30 mouse cellular contexts compared by ENCODE assay signal in genomic region chr13:118395803-118396202, GRCm38 (mm10). TPM values are rescaled to one million over a fixed set of nuclear protein-coding genes. Genes with fewer than 3 reads are reported as not detected.
"Had no signal": no experiment of that assay in that cellular context is flagged by ENCODE, and none has a peak within 500 bp of the region (broad histone marks: within the 10 kb centered on the region; RNA-seq: fewer than 3 reads in every experiment).

No protein-coding gene starts in this region.

- H3K27ac ChIP-seq: embryonic facial prominence, embryonic 12.5 days; embryonic facial prominence, embryonic 13.5 days; embryonic facial prominence, embryonic 15.5 days; forebrain, embryonic 10.5 days; forebrain, embryonic 12.5 days; forebrain, embryonic 13.5 days; forebrain, embryonic 15.5 days; gastrocnemius, adult 2 months; heart, adult 2 months had no signal

- H3K9me3 ChIP-seq: embryonic facial prominence, embryonic 12.5 days; embryonic facial prominence, embryonic 13.5 days; embryonic facial prominence, embryonic 15.5 days; forebrain, embryonic 10.5 days; forebrain, embryonic 12.5 days; forebrain, embryonic 13.5 days; forebrain, embryonic 15.5 days had no signal

- H3K9ac ChIP-seq: embryonic facial prominence, embryonic 12.5 days; embryonic facial prominence, embryonic 13.5 days; embryonic facial prominence, embryonic 15.5 days; forebrain, embryonic 12.5 days; forebrain, embryonic 13.5 days; forebrain, embryonic 15.5 days; forebrain, postnatal 0 days had no signal

- H3K27me3 ChIP-seq: embryonic facial prominence, embryonic 12.5 days; embryonic facial prominence, embryonic 13.5 days; embryonic facial prominence, embryonic 15.5 days; forebrain, embryonic 12.5 days; forebrain, embryonic 13.5 days; forebrain, embryonic 15.5 days had no signal

- ATAC-seq: forebrain, embryonic 13.5 days; forebrain, embryonic 14.5 days; forebrain, embryonic 15.5 days; forebrain, embryonic 16.5 days; forebrain, postnatal 0 days had no signal

- H3K4me2 ChIP-seq: embryonic facial prominence, embryonic 12.5 days; embryonic facial prominence, embryonic 13.5 days; embryonic facial prominence, embryonic 15.5 days; forebrain, embryonic 12.5 days; forebrain, embryonic 13.5 days; forebrain, embryonic 15.5 days had no signal

- H3K4me1 ChIP-seq: embryonic facial prominence, embryonic 12.5 days; embryonic facial prominence, embryonic 15.5 days; forebrain, embryonic 10.5 days; forebrain, embryonic 12.5 days; forebrain, embryonic 13.5 days; forebrain, embryonic 15.5 days had no signal

- H3K36me3 ChIP-seq: embryonic facial prominence, embryonic 12.5 days; embryonic facial prominence, embryonic 13.5 days; embryonic facial prominence, embryonic 15.5 days; forebrain, embryonic 10.5 days; forebrain, embryonic 12.5 days; forebrain, embryonic 15.5 days had no signal

- H3K4me3 ChIP-seq: embryonic facial prominence, embryonic 12.5 days; embryonic facial prominence, embryonic 13.5 days; embryonic facial prominence, embryonic 15.5 days; erythroblast, embryonic 14.5 days; forebrain, embryonic 10.5 days; forebrain, embryonic 12.5 days; forebrain, embryonic 13.5 days; forebrain, embryonic 15.5 days; gastrocnemius, adult 2 months; heart, adult 2 months had no signal

- DNase-seq: cerebellum, adult 2 months; cerebellum, adult 8-10 months; cerebellum, adult 9-10 months; cerebellum, adult 9-11 months; cerebellum, postnatal 10 days; cerebellum, postnatal 14 days; cerebellum, postnatal 25 days; cerebellum, postnatal 36 days; embryo, embryonic 11 days; forebrain, postnatal 0 days; gastrocnemius, adult 2 months; gastrocnemius, postnatal 10 days; gastrocnemius, postnatal 14 days; gastrocnemius, postnatal 25 days; gastrocnemius, postnatal 36 days; heart, adult 11 months; heart, adult 18-20 months; heart, adult 2 months had no signal

RNA-seq across cellular contexts. Expression of gene B430218F22Rik, which starts 9.4 kb away (rescaled TPM):
- total RNA-seq: gastrocnemius, adult 2 months; gastrocnemius, adult 8-10 months; gastrocnemius, postnatal 10 days; gastrocnemius, postnatal 14 days; gastrocnemius, postnatal 36 days; gastrocnemius, postnatal 4 days had no signal
- polyA plus RNA-seq: erythroblast, embryonic 14.5 days; heart, adult 2 months had no signal
